Mouse (Mus musculus): ENCODE measurements around the gene Gm10322.

The Gm10322 gene

DNA sequence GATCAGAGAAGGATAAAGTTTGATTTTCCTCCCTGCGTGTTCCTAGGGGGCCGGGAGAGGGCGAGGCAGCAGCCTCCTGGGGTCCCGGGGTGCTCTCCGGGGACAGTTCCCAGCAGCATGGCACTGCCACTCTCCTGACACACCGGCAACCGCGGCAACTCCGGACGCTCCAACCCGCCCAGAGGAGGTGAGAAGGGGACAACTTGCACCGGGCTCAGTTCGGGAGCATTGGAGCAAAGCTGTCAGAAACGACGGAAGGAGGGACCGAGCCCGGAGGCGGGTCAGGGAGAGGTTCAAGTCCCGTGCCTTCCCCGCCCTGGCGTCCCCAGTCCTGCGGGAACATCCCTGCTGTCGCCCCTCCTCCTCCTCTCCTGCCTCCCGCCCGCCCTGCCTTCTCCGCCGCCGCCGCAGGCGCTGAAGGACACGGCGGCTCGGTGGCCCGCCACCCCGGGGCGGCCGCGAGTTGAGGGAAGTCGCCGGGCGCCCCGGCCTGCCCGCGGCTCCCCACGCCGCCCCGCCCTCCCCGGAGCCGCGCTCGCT, at the start of gene Gm10322:
TSS of gene Gm10322 (plus strand) at position 83 of the 540 bp plus-strand sequence.
- DNase-seq (ENCODE audit: low read depth): peak; percentile 12

GRCm38 (mm10) chr10:59566968-59567367, 48.9 kb upstream of the Gm10322 start:
- DNase-seq (ENCODE audit: low read depth): no peak

- DNase-seq (ENCODE audit: low read depth): no peak
Observed at GRCm38 (mm10) chr10:59568665-59569480, 47.0 kb upstream of the Gm10322 start.

GRCm38 (mm10) chr10:59569481-59569869, 46.4 kb upstream of the Gm10322 start:
- no peak for DNase-seq (ENCODE audit: low read depth)

GRCm38 (mm10) chr10:59570360-59570759, 45.5 kb upstream of the Gm10322 start:
- no peak for DNase-seq (ENCODE audit: low read depth)

GRCm38 (mm10) chr10:59570780-59571179, 45.1 kb upstream of the Gm10322 start:
- DNase-seq (ENCODE audit: low read depth): no peak

GRCm38 (mm10) chr10:59571273-59571672, 44.6 kb upstream of the Gm10322 start:
- no peak for DNase-seq (ENCODE audit: low read depth)

- no peak for DNase-seq (ENCODE audit: low read depth)
Observed at GRCm38 (mm10) chr10:59571964-59572363, 43.9 kb upstream of the Gm10322 start.

DNA sequence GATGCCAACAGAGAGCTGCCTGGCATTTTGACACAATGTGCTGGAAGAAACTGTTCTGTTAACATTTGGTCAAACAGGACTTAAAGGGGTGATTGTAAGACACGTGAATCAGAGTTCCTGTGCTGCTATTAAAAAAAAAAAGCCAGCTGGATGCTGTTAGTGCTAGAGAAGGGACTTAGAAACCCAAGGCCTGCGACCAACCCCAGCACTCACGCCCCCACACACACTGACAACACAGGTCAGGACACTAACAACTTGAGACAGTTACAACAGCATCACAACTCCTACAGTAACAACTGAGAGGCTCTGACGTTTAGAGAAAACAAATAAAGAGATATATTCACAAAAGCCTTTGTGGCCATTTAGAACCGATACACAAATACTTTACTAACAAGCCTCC, 39.6 kb upstream of the Gm10322 start:
- DNase-seq (ENCODE audit: low read depth): no peak

- DNase-seq (ENCODE audit: low read depth): peak; percentile 64
Observed at GRCm38 (mm10) chr10:59577871-59578801, 37.7 kb upstream of the Gm10322 start.

DNA sequence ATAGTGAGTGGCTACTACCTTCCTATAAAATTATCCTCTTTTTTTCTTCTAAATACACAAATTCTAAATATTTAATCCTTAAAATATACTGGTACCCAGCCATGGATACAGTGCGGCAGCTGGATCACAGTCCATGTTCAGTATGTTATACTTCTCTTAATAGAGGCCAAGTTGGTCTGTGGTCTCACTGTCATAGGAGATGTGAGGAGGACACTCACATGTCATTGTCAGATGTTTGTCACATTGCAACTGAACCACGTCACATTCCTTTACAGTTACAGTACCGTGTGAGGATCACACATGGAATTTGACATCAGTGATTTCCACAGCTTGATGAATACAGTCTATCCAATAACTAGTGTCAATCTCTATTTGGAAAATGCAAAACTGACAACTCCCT, 36.2 kb upstream of the Gm10322 start:
- DNase-seq (ENCODE audit: low read depth): no peak

- no peak for DNase-seq (ENCODE audit: low read depth)
Observed at GRCm38 (mm10) chr10:59580593-59581149, 35.2 kb upstream of the Gm10322 start.

- DNase-seq (ENCODE audit: low read depth): no peak
Observed at GRCm38 (mm10) chr10:59581826-59582543, 33.9 kb upstream of the Gm10322 start.

DNA sequence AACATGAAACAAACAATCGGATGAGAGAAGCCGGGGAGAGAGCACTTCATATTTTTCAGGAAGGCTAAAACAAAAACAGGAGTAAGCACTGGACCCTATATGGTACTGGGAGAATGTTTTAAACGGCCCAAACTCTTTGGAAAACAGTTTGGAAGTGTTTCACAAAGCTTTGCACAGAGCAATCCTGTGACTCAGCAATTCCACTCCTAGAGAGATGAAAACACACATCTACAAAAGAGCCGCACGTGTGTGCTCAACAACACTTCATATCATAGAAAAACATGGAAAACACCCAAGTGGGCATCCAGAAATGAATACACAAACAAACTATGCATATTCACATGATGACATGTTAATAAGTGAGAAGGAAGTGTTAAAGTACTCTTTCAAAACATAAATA, 30.2 kb upstream of the Gm10322 start:
- DNase-seq (ENCODE audit: low read depth): no peak

- no peak for DNase-seq (ENCODE audit: low read depth)
Observed at GRCm38 (mm10) chr10:59586821-59587220, 29.0 kb upstream of the Gm10322 start.

DNA sequence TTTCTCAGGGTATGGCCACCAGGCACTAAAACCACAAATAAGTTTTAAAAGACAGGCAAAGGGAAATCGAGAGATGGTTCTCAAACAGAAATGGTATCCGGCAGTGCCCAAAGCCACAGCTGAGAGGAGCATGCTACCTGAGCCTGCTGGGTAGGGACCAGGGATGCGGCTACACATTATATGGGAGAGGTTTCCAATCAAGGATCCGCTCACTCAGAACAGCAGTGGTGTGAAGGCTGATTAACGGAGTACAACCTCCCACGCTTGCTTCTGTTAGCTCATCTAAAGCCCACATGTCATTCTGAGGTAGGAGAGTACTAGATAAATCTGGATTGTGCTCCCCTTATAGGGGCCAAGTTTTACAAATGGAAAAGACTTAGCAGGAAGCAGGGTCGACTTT, 27.7 kb upstream of the Gm10322 start:
- no peak for DNase-seq (ENCODE audit: low read depth)

- no peak for DNase-seq (ENCODE audit: low read depth)
Observed at GRCm38 (mm10) chr10:59589420-59589819, 26.4 kb upstream of the Gm10322 start.

DNA sequence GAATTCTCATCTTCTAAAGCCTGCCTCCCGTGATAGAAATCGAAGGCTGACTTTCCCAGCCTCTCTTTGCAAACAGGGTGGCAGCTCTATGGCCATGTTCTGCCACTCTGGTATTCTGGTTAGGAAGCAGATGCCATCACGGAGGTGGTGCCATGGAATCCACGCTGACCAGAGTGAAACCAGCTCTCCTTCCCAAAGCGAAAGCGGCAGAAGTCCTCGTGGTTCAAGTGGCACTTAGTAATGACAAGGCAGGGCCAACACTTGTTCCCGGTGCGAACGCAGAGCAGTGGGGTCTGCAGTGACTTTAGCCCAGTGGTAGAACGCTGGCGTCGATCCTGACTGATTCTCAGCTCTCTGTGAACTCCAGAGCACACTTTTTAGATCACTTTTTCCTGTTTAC, 26.0 kb upstream of the Gm10322 start:
- DNase-seq (ENCODE audit: low read depth): no peak

- DNase-seq (ENCODE audit: low read depth): no peak
Observed at GRCm38 (mm10) chr10:59590606-59591005, 25.3 kb upstream of the Gm10322 start.

- DNase-seq (ENCODE audit: low read depth): no peak
Observed at GRCm38 (mm10) chr10:59593826-59594570, 21.9 kb upstream of the Gm10322 start.

DNA sequence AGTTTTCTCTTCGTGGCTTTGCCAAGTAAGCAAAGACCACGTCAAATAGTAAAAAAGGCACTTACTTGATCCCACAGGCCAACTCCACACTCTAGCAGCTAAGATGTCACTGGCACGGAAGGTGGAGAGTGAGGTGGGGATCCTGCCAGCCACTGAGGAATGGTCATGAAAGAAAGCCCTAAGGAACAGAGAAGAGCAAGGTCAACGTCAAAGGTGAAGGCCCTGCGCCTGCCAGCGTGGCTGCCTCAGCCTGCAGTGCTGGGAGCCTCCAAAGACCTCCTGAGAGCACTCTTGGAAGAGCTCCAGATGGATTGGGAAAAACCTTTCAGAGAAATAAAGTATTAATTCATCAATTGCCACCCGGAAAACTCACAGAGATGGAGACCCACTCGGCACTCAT, 15.3 kb upstream of the Gm10322 start:
- DNase-seq (ENCODE audit: low read depth): no peak
